Mouse (Mus musculus) cerebellum, adult 2 months (tissue): Measurements from ENCODE around the gene Crtc2.

Experiments
- CTCF ChIP-seq: fragments of 200-500 bp; IDR thresholded peaks from 2 replicates; pipeline ENCODE4 v1.5.1; 2011; ENCODE audit warnings: low read depth, mild to moderate bottlenecking, control low read depth, low read length, moderate library complexity, borderline replicate concordance; ENCODE audit not compliant: insufficient read depth
- POLR2A ChIP-seq: fragments of 200-500 bp; IDR thresholded peaks from 2 replicates; pipeline ENCODE4 v1.6.1; 2011; ENCODE audit warnings: low read length, control low read depth, borderline replicate concordance; ENCODE audit not compliant: insufficient read depth

DNA sequence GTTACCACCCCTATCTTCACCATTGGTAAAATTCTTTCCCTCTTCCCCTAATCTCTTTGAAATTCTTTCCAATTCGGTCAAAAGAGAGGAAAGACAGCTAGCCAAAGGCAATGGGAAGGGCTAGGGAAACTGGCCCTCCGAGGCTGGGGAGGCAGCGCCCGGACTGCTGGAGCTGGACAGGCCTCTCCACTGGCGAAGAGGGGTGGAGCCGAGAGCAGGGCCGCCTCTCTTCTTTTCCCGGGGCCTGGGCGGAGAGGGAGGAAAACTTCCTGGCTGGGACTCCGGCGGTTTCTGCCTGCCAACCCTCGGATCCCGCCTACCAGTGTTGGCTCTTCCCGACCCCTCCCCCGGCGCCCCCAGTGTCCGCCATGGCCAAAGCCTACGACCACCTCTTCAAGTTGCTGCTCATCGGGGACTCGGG lies 33.4 kb upstream of the Crtc2 start:
- no peak for TF ChIP-seq POLR2A
- TF ChIP-seq CTCF = no peak
